Mouse (Mus musculus) neural tube, embryonic 15.5 days (tissue): ENCODE results near the gene Fgfr2. TPM values are rescaled to one million over a fixed set of nuclear protein-coding genes. Genes with fewer than 3 reads are reported as not detected.

Source experiments
- ATAC-seq: fragments of 200-750 bp; cut with Nextera tagmentation; 2 replicates; pipeline ENCODE4 v1.8.0; 2017; ENCODE audit warnings: mild to moderate bottlenecking, moderate TSS enrichment, moderate library complexity; ENCODE audit not compliant: low FRiP score
- H3K27ac ChIP-seq: fragments of 300-500 bp; sonication (generic); replicated peaks from 2 replicates; pipeline ENCODE4 v1.5.1; 2015; ENCODE audit warnings: mild to moderate bottlenecking, inconsistent platforms
- H3K27me3 ChIP-seq: fragments of 300-500 bp; sonication (generic); replicated peaks from 2 replicates; pipeline ENCODE4 v1.6.1; 2015; ENCODE audit warnings: inconsistent platforms
- H3K36me3 ChIP-seq: fragments of 300-500 bp; sonication (generic); 2 replicates; pipeline ENCODE4 v1.6.1; 2015; ENCODE audit warnings: inconsistent platforms
- H3K4me1 ChIP-seq: fragments of 300-500 bp; sonication (generic); 2 replicates; pipeline ENCODE4 v1.6.1; 2015; ENCODE audit warnings: inconsistent platforms
- H3K4me2 ChIP-seq: fragments of 300-500 bp; sonication (generic); 2 replicates; pipeline ENCODE4 v1.6.1; 2015; ENCODE audit warnings: inconsistent platforms, mild to moderate bottlenecking, moderate library complexity
- H3K4me3 ChIP-seq: fragments of 300-500 bp; sonication (generic); replicated peaks from 2 replicates; pipeline ENCODE4 v1.5.1; 2015; ENCODE audit warnings: mild to moderate bottlenecking, inconsistent platforms
- H3K9ac ChIP-seq: fragments of 300-500 bp; sonication (generic); replicated peaks from 2 replicates; pipeline ENCODE4 v1.6.1; 2015; ENCODE audit warnings: mild to moderate bottlenecking, inconsistent platforms
- H3K9me3 ChIP-seq: fragments of 300-500 bp; sonication (generic); replicated peaks from 2 replicates; pipeline ENCODE4 v1.6.1; 2016; ENCODE audit warnings: inconsistent platforms
- WGBS: fragments of 180-500 bp; shearing (Covaris S2); methylation state at CpG from one replicate; pipeline ENCODE4 v1.1.7; 2015; ENCODE audit warnings: mixed read lengths; 5-methylcytosine and 5-hydroxymethylcytosine counted together
- polyA plus RNA-seq: library from polyadenylated mRNA; unstranded; fragments of >200 nt; fragmentation: Nextera tagmentation; extraction: Ambion mirVana; gene quantifications from 2 replicates; pipeline ENCODE4 v1.2.1, GENCODE M21; 2015

Gene Fgfr2
- polyA plus RNA-seq, 1 experiment from 2014 or later = 21.2 TPM

- Histone ChIP-seq H3K4me3 (no peak overlapping the region), H3K4me1 (peaks cover 15% of the 10 kb centered on the region), H3K27me3 (no peaks in the 10 kb centered on the region), H3K4me2 (no peak overlapping the region), H3K9ac (no peak overlapping the region), H3K27ac (no peak overlapping the region; the same call in 1 of the 2 replicates), H3K9me3 (no peaks in the 10 kb centered on the region), H3K36me3 (no peaks in the 10 kb centered on the region)
- no peak for ATAC-seq
- WGBS = 49% methylated on average over 13 of the region's 13 CpGs
Measured at GRCm38 (mm10) chr7:130976305-130976935, 2146.7 kb downstream of the Fgfr2 start.

- Histone ChIP-seq H3K4me1 (peaks cover 8% of the 10 kb centered on the region), H3K36me3 (no peaks in the 10 kb centered on the region), H3K4me2 (no peak overlapping the region), H3K27ac (no peak overlapping the region), H3K9ac (no peak overlapping the region), H3K9me3 (no peaks in the 10 kb centered on the region), H3K4me3 (no peak overlapping the region), H3K27me3 (no peaks in the 10 kb centered on the region)
- 88% methylated on average over 9 of the region's 9 CpGs for WGBS
- ATAC-seq = no peak
Measured at GRCm38 (mm10) chr7:130972767-130973166, 2150.4 kb downstream of the Fgfr2 start.

GRCm38 (mm10) chr7:130969507-130969906 is 2153.6 kb downstream of the Fgfr2 start:
- Histone ChIP-seq H3K4me2 (no peak overlapping the region), H3K9ac (no peak overlapping the region), H3K27me3 (no peaks in the 10 kb centered on the region), H3K4me3 (no peak overlapping the region), H3K27ac (no peak overlapping the region), H3K9me3 (no peaks in the 10 kb centered on the region), H3K36me3 (no peaks in the 10 kb centered on the region), H3K4me1 (peaks cover 14% of the 10 kb centered on the region)
- 67% methylated on average over 3 of the region's 3 CpGs for WGBS
- no peak for ATAC-seq

- ATAC-seq = no peak
- 83% methylated on average over 5 of the region's 5 CpGs for WGBS
- no peak overlapping the region for H3K27ac ChIP-seq
Measured at GRCm38 (mm10) chr7:130969076-130969475, 2154.1 kb downstream of the Fgfr2 start.

GRCm38 (mm10) chr7:130968537-130968936 is 2154.6 kb downstream of the Fgfr2 start:
- no peak overlapping the region for H3K4me2 ChIP-seq
- H3K27me3 ChIP-seq = no peaks in the 10 kb centered on the region
- 75% methylated on average over 7 of the region's 7 CpGs for whole genome bisulfite sequencing
- H3K4me1 ChIP-seq = peaks cover 15% of the 10 kb centered on the region
- no peak overlapping the region for H3K9ac ChIP-seq
- no peaks in the 10 kb centered on the region for H3K36me3 ChIP-seq
- H3K27ac ChIP-seq = no peak overlapping the region
- H3K9me3 ChIP-seq = no peaks in the 10 kb centered on the region
- ATAC-seq = no peak
- no peak overlapping the region for H3K4me3 ChIP-seq

More at GRCm38 (mm10) chr7:130969076-130969475, 2154.1 kb downstream of the Fgfr2 start:
- peaks cover 15% of the 10 kb centered on the region for H3K4me1 ChIP-seq
- no peaks in the 10 kb centered on the region for H3K36me3 ChIP-seq
- H3K4me3 ChIP-seq = no peak overlapping the region
- H3K4me2 ChIP-seq = no peak overlapping the region
- H3K9me3 ChIP-seq = no peaks in the 10 kb centered on the region
- H3K9ac ChIP-seq = no peak overlapping the region
- no peaks in the 10 kb centered on the region for H3K27me3 ChIP-seq

- Histone ChIP-seq H3K36me3 (no peaks in the 10 kb centered on the region), H3K4me1 (peaks cover 15% of the 10 kb centered on the region), H3K4me2 (no peak overlapping the region), H3K9me3 (no peaks in the 10 kb centered on the region), H3K9ac (no peak overlapping the region), H3K4me3 (no peak overlapping the region), H3K27me3 (no peaks in the 10 kb centered on the region), H3K27ac (no peak overlapping the region)
- WGBS = 90% methylated on average over 6 of the region's 6 CpGs
- ATAC-seq = no peak
Measured at GRCm38 (mm10) chr7:130967901-130968300, 2155.2 kb downstream of the Fgfr2 start.

- ATAC-seq = no peak
- peaks cover 15% of the 10 kb centered on the region for H3K4me1 ChIP-seq
- no peak overlapping the region for H3K27ac ChIP-seq
- H3K4me3 ChIP-seq = no peak overlapping the region
- H3K27me3 ChIP-seq = no peaks in the 10 kb centered on the region
- H3K9me3 ChIP-seq = no peaks in the 10 kb centered on the region
- no peaks in the 10 kb centered on the region for H3K36me3 ChIP-seq
- no peak overlapping the region for H3K4me2 ChIP-seq
- 70% methylated on average over 6 of the region's 6 CpGs for WGBS
- no peak overlapping the region for H3K9ac ChIP-seq
Measured at GRCm38 (mm10) chr7:130966876-130967275, 2156.3 kb downstream of the Fgfr2 start.

- WGBS = 68% methylated on average over 5 of the region's 5 CpGs
- H3K4me1 ChIP-seq = peaks cover 15% of the 10 kb centered on the region
- H3K27ac ChIP-seq = no peak overlapping the region
- H3K9me3 ChIP-seq = no peaks in the 10 kb centered on the region
- no peak for ATAC-seq
- no peaks in the 10 kb centered on the region for H3K36me3 ChIP-seq
- H3K4me3 ChIP-seq = no peak overlapping the region
- H3K27me3 ChIP-seq = no peaks in the 10 kb centered on the region
- H3K9ac ChIP-seq = no peak overlapping the region
- H3K4me2 ChIP-seq = no peak overlapping the region
Measured at GRCm38 (mm10) chr7:130966451-130966850, 2156.7 kb downstream of the Fgfr2 start.

GRCm38 (mm10) chr7:130965909-130966365 is 2157.2 kb downstream of the Fgfr2 start:
- no peaks in the 10 kb centered on the region for H3K9me3 ChIP-seq
- WGBS = 45% methylated on average over 4 of the region's 4 CpGs

GRCm38 (mm10) chr7:130965396-130965795 is 2157.8 kb downstream of the Fgfr2 start:
- Histone ChIP-seq H3K9me3 (no peaks in the 10 kb centered on the region), H3K4me1 (peaks cover 15% of the 10 kb centered on the region), H3K27ac (peak overlapping the region; percentile 66; the same call in 1 of the 2 replicates), H3K36me3 (no peaks in the 10 kb centered on the region), H3K4me2 (no peak overlapping the region), H3K4me3 (no peak overlapping the region), H3K9ac (no peak overlapping the region), H3K27me3 (no peaks in the 10 kb centered on the region)
- 90% methylated on average over 4 of the region's 4 CpGs for WGBS
- ATAC-seq = no peak

More at GRCm38 (mm10) chr7:130965909-130966365, 2157.2 kb downstream of the Fgfr2 start:
- no peak overlapping the region for H3K4me2 ChIP-seq
- peak; percentile 53; the same call in 1 of the 2 replicates for ATAC-seq
- no peak overlapping the region for H3K9ac ChIP-seq
- no peak overlapping the region for H3K4me3 ChIP-seq
- no peaks in the 10 kb centered on the region for H3K27me3 ChIP-seq
- peak overlapping the region; percentile 66 for H3K27ac ChIP-seq
- H3K4me1 ChIP-seq = peaks cover 15% of the 10 kb centered on the region
- no peaks in the 10 kb centered on the region for H3K36me3 ChIP-seq

- no peak overlapping the region for H3K4me3 ChIP-seq
- H3K36me3 ChIP-seq = no peaks in the 10 kb centered on the region
- peaks cover 15% of the 10 kb centered on the region for H3K4me1 ChIP-seq
- no peak overlapping the region for H3K9ac ChIP-seq
- no peak overlapping the region for H3K27ac ChIP-seq
- no peaks in the 10 kb centered on the region for H3K27me3 ChIP-seq
- H3K9me3 ChIP-seq = no peaks in the 10 kb centered on the region
- no peak for ATAC-seq
- WGBS = 68% methylated on average over 5 of the region's 5 CpGs
- H3K4me2 ChIP-seq = no peak overlapping the region
Measured at GRCm38 (mm10) chr7:130964686-130965085, 2158.5 kb downstream of the Fgfr2 start.

- WGBS = 86% methylated on average over 6 of the region's 6 CpGs
- Histone ChIP-seq H3K36me3 (no peaks in the 10 kb centered on the region), H3K4me3 (no peak overlapping the region), H3K27ac (no peak overlapping the region), H3K4me2 (no peak overlapping the region), H3K9ac (no peak overlapping the region), H3K4me1 (peaks cover 9% of the 10 kb centered on the region), H3K27me3 (no peaks in the 10 kb centered on the region), H3K9me3 (no peaks in the 10 kb centered on the region)
- no peak for ATAC-seq
Measured at GRCm38 (mm10) chr7:130961429-130961828, 2161.7 kb downstream of the Fgfr2 start.
